Mouse (Mus musculus) heart, embryonic 12.5 days (tissue): Measurements from ENCODE around the gene Wnt10a. TPM values are rescaled to one million over a fixed set of nuclear protein-coding genes. Genes with fewer than 3 reads are reported as not detected.
"Not testable (repeated sequence)": the region's sequence is repeated elsewhere in the genome, so short reads cannot be mapped to it uniquely, and the experiment has no call there.

Source experiments
- ATAC-seq: fragments of 200-750 bp; cut with Nextera tagmentation; 2 replicates; pipeline ENCODE4 v1.8.0; 2017; ENCODE audit warnings: moderate TSS enrichment, moderate library complexity; ENCODE audit not compliant: insufficient number of reproducible peaks, low FRiP score
- H3K27ac ChIP-seq: fragments of 300-500 bp; sonication (generic); 2 replicates; pipeline ENCODE4 v1.5.1; 2016; ENCODE audit warnings: mild to moderate bottlenecking, moderate library complexity; ENCODE audit not compliant: poor library complexity, severe bottlenecking
- H3K27me3 ChIP-seq: fragments of 300-500 bp; sonication (generic); replicated peaks from 2 replicates; pipeline ENCODE4 v1.6.1; 2016; ENCODE audit warnings: mild to moderate bottlenecking, moderate library complexity
- H3K36me3 ChIP-seq: fragments of 300-500 bp; sonication (generic); 2 replicates; pipeline ENCODE4 v1.6.1; 2016; ENCODE audit warnings: mild to moderate bottlenecking, moderate library complexity
- H3K4me1 ChIP-seq: fragments of 300-500 bp; sonication (generic); replicated peaks from 2 replicates; pipeline ENCODE4 v1.6.1; 2016; ENCODE audit warnings: mild to moderate bottlenecking
- H3K4me2 ChIP-seq: fragments of 300-500 bp; sonication (generic); 2 replicates; pipeline ENCODE4 v1.6.1; 2016; ENCODE audit warnings: mild to moderate bottlenecking, moderate library complexity
- H3K4me3 ChIP-seq: fragments of 300-500 bp; sonication (generic); 2 replicates; pipeline ENCODE4 v1.5.1; 2016; ENCODE audit warnings: mild to moderate bottlenecking
- H3K9ac ChIP-seq: fragments of 300-500 bp; sonication (generic); 2 replicates; pipeline ENCODE4 v1.6.1; 2016; ENCODE audit warnings: mild to moderate bottlenecking, moderate library complexity
- H3K9me3 ChIP-seq: fragments of 300-500 bp; sonication (generic); replicated peaks from 2 replicates; pipeline ENCODE4 v1.6.1; 2016; ENCODE audit warnings: mild to moderate bottlenecking, moderate library complexity
- WGBS: fragments of 180-500 bp; shearing (Covaris S2); methylation state at CpG from one replicate; pipeline ENCODE4 v1.1.7; 2016; 5-methylcytosine and 5-hydroxymethylcytosine counted together
- polyA plus RNA-seq: library from polyadenylated mRNA; unstranded; fragments of >200 nt; fragmentation: Nextera tagmentation; extraction: Ambion mirVana; gene quantifications from 2 replicates; pipeline ENCODE4 v1.2.1, GENCODE M21; 2016

Gene Wnt10a
- polyA plus RNA-seq, 1 experiment from 2014 or later, result 0.28 TPM

- Histone ChIP-seq H3K36me3 (no peaks in the 10 kb centered on the region), H3K9me3 (no peaks in the 10 kb centered on the region), H3K9ac (peak overlapping the region; percentile 84), H3K4me1 (peaks cover 8% of the 10 kb centered on the region; the same call in 1 of the 2 replicates), H3K4me2 (peak overlapping the region; percentile 73), H3K4me3 (peak overlapping the region; percentile 79), H3K27ac (peak overlapping the region; percentile 85), H3K27me3 (peaks cover 7% of the 10 kb centered on the region)
- 0 out of 2 replicates have a peak, but pooled peaks have one; percentile 8 for ATAC-seq
- whole genome bisulfite sequencing, result 17% methylated on average over 14 of the region's 14 CpGs
Observed at GRCm38 (mm10) chr1:74817219-74817618, 25.9 kb downstream of the Wnt10a start.

- H3K4me3 ChIP-seq, result no peak overlapping the region
- peaks cover 1% of the 10 kb centered on the region for H3K27me3 ChIP-seq
- H3K4me1 ChIP-seq, result peaks cover 8% of the 10 kb centered on the region; the same call in 1 of the 2 replicates
- no peaks in the 10 kb centered on the region for H3K36me3 ChIP-seq
- 94% methylated on average over 1 of the region's 1 CpGs for WGBS
- no peak overlapping the region for H3K9ac ChIP-seq
- no peak overlapping the region for H3K27ac ChIP-seq
- no peak overlapping the region for H3K4me2 ChIP-seq
- ATAC-seq, result no peak
- H3K9me3 ChIP-seq, result no peaks in the 10 kb centered on the region
Observed at GRCm38 (mm10) chr1:74818509-74818908, 27.2 kb downstream of the Wnt10a start.

- not testable (repeated sequence) for H3K9me3 ChIP-seq, H3K4me1 ChIP-seq, H3K27me3 ChIP-seq, H3K4me3 ChIP-seq, H3K36me3 ChIP-seq, H3K9ac ChIP-seq, H3K4me2 ChIP-seq, H3K27ac ChIP-seq, ATAC-seq
- 83% methylated on average over 4 of the region's 4 CpGs for WGBS
Observed at GRCm38 (mm10) chr1:74823598-74823997, 32.3 kb downstream of the Wnt10a start.

- H3K9ac ChIP-seq, result no peak overlapping the region
- no peak overlapping the region for H3K4me3 ChIP-seq
- no peak overlapping the region for H3K27ac ChIP-seq
- H3K36me3 ChIP-seq, result no peaks in the 10 kb centered on the region
- 31% methylated on average over 14 of the region's 14 CpGs for WGBS
- no peaks in the 10 kb centered on the region for H3K9me3 ChIP-seq
- no peaks in the 10 kb centered on the region for H3K4me1 ChIP-seq
- H3K27me3 ChIP-seq, result no peaks in the 10 kb centered on the region
- H3K4me2 ChIP-seq, result no peak overlapping the region; the same call in 1 of the 2 replicates
- no peak for ATAC-seq
Observed at GRCm38 (mm10) chr1:74824518-74825302, 33.4 kb downstream of the Wnt10a start.

GRCm38 (mm10) chr1:74830061-74830460 lies 38.7 kb downstream of the Wnt10a start:
- peaks cover 20% of the 10 kb centered on the region for H3K27me3 ChIP-seq
- H3K9me3 ChIP-seq, result no peaks in the 10 kb centered on the region
- H3K4me1 ChIP-seq, result no peaks in the 10 kb centered on the region
- H3K27ac ChIP-seq, result no peak overlapping the region
- no peaks in the 10 kb centered on the region for H3K36me3 ChIP-seq
- no peak for ATAC-seq
- H3K4me3 ChIP-seq, result no peak overlapping the region
- WGBS, result 68% methylated on average over 9 of the region's 9 CpGs
- H3K9ac ChIP-seq, result no peak overlapping the region
- H3K4me2 ChIP-seq, result no peak overlapping the region

GRCm38 (mm10) chr1:74833255-74833654 lies 41.9 kb downstream of the Wnt10a start:
- H3K9ac ChIP-seq, result no peak overlapping the region
- peaks cover 20% of the 10 kb centered on the region for H3K27me3 ChIP-seq
- no peak overlapping the region for H3K4me2 ChIP-seq
- no peaks in the 10 kb centered on the region for H3K9me3 ChIP-seq
- no peak overlapping the region for H3K27ac ChIP-seq
- H3K36me3 ChIP-seq, result no peaks in the 10 kb centered on the region
- ATAC-seq, result no peak
- no peaks in the 10 kb centered on the region for H3K4me1 ChIP-seq
- no peak overlapping the region for H3K4me3 ChIP-seq
- WGBS, result 70% methylated on average over 3 of the region's 3 CpGs

- no peaks in the 10 kb centered on the region for H3K4me1 ChIP-seq
- H3K36me3 ChIP-seq, result no peaks in the 10 kb centered on the region
- 57% methylated on average over 5 of the region's 5 CpGs for WGBS
- peaks cover 31% of the 10 kb centered on the region for H3K27me3 ChIP-seq
- H3K4me2 ChIP-seq, result no peak overlapping the region
- ATAC-seq, result no peak
- no peak overlapping the region for H3K4me3 ChIP-seq
- no peaks in the 10 kb centered on the region for H3K9me3 ChIP-seq
- no peak overlapping the region for H3K9ac ChIP-seq
- H3K27ac ChIP-seq, result no peak overlapping the region
Observed at GRCm38 (mm10) chr1:74843090-74843489, 51.8 kb downstream of the Wnt10a start.

- no peak overlapping the region for H3K27ac ChIP-seq
- H3K4me3 ChIP-seq, result no peak overlapping the region
- no peak overlapping the region for H3K4me2 ChIP-seq
- no peaks in the 10 kb centered on the region for H3K36me3 ChIP-seq
- no peak for ATAC-seq
- H3K9me3 ChIP-seq, result no peaks in the 10 kb centered on the region
- no peak overlapping the region for H3K9ac ChIP-seq
- no peaks in the 10 kb centered on the region for H3K4me1 ChIP-seq
- 25% methylated on average over 9 of the region's 9 CpGs for WGBS
- peaks cover 50% of the 10 kb centered on the region for H3K27me3 ChIP-seq
Observed at GRCm38 (mm10) chr1:74846341-74846740, 55.0 kb downstream of the Wnt10a start.

- Histone ChIP-seq H3K36me3 (no peaks in the 10 kb centered on the region), H3K4me1 (no peaks in the 10 kb centered on the region), H3K27me3 (peaks cover 64% of the 10 kb centered on the region), H3K4me3 (no peak overlapping the region), H3K4me2 (no peak overlapping the region), H3K9ac (no peak overlapping the region), H3K9me3 (no peaks in the 10 kb centered on the region), H3K27ac (no peak overlapping the region)
- 58% methylated on average over 5 of the region's 5 CpGs for WGBS
- ATAC-seq, result no peak
Observed at GRCm38 (mm10) chr1:74848946-74849345, 57.6 kb downstream of the Wnt10a start.

- WGBS, result 17% methylated on average over 6 of the region's 6 CpGs
- Histone ChIP-seq H3K36me3 (no peaks in the 10 kb centered on the region), H3K27ac (no peak overlapping the region), H3K9me3 (no peaks in the 10 kb centered on the region), H3K27me3 (peaks cover 72% of the 10 kb centered on the region), H3K4me2 (no peak overlapping the region), H3K4me1 (peaks cover 4% of the 10 kb centered on the region), H3K4me3 (no peak overlapping the region), H3K9ac (no peak overlapping the region)
- no peak for ATAC-seq
Observed at GRCm38 (mm10) chr1:74850251-74850650, 58.9 kb downstream of the Wnt10a start.

- 17% methylated on average over 6 of the region's 6 CpGs for WGBS
- H3K36me3 ChIP-seq, result no peaks in the 10 kb centered on the region
- peaks cover 81% of the 10 kb centered on the region for H3K27me3 ChIP-seq
- H3K4me3 ChIP-seq, result no peak overlapping the region
- H3K27ac ChIP-seq, result no peak overlapping the region
- peaks cover 14% of the 10 kb centered on the region for H3K4me1 ChIP-seq
- H3K9ac ChIP-seq, result no peak overlapping the region
- no peak overlapping the region for H3K4me2 ChIP-seq
- no peak for ATAC-seq
- no peaks in the 10 kb centered on the region for H3K9me3 ChIP-seq
Observed at GRCm38 (mm10) chr1:74851001-74851775, 59.9 kb downstream of the Wnt10a start.
